Mouse (Mus musculus): ENCODE results near the gene Creb5.

Gene Creb5

DNA sequence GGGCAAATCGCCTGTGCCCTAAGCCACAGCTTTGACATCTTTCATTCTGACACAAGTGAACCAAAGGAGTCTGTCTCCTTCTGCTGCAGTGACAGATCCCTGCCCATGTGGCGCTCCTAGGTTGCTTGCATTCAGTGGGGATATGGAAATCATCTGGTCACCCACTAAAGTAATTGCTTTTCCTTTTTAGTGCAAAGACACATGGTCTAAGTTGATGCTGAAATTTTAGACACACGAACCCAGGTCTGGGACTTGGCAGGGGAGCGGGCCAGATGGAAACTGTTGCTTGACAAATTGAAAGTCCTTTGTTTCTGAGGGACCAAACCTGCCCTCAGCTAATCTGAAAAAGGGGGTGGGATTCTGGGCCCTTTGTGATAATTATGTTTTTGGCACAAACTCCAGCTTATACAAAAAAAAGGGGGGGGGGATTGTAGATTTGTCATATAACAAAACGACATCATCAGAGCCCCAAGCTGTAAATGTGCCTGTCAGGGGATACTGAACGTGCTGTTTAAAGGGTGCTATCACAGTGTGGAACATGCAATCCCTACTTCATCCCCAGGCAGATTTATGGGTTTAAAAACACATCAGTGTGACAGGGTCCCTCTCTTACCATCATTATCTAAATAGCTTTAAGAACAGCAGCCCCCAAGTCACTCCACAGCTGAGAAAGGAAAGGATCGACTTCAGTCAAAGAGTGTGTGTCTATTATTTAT, 401.9 kb downstream of the Creb5 start:
- no peak for DNase-seq (ENCODE audit: extremely low read depth, insufficient read length, low spot score)

DNA sequence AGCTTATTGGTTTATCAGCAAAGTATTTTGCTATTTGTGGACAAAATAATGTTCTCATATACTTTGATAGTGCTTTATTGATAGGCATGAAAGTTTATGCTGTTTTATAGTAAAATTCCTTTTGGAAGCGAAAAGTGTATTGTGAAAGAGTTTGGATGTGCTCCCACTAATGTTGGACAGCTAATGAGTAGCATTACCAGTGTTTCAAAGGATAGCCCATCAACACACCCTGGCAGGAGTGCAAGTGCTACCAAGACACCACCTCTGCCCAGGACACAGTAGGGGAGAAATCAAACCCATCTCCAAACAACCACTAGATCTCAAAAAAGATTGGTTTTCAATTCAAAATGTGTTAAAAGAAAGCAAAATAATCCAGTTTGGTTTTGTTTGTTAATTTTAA, 403.9 kb downstream of the Creb5 start:
- no peak for DNase-seq (ENCODE audit: extremely low read depth, insufficient read length, low spot score)

DNA sequence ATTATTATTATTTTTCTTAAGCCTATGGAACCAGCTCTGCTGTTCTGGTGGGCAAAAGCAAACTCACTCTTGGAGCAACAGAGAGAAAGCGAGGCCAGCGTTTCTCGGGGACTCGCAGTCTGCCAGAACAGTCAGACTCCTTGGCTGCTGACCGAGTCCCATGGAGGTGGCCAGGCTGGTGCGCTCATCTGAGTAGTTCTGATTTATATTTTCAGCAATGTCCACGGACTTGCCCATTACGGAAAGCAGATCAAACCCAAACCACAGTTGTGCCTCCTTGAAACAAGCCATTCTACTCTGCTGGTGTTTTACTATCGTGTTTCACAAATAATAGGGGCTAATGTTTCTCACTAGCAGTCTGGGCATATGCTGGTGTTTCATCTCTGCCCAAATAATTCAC, 408.1 kb downstream of the Creb5 start:
- DNase-seq (ENCODE audit: extremely low read depth, insufficient read length, low spot score): no peak

DNA sequence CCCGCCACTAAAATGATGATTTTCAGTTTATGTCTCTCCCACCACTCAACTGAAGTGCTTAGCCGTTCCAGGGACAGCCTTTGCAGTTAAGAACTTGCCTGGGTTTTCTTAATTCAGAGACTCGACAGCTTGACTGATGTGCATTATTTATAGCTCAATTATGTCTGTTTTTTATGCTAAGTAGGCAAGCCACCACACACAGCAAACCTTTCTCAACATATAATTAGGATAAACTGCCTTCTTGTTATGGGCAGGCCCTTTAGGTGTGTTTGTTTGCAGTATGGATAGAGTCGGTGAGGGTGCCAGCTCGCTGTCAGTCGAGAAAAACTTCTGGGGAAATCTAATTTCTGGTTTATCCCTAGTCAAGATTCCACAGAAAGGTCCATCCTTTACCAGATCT, 409.4 kb downstream of the Creb5 start:
- no peak for DNase-seq (ENCODE audit: extremely low read depth, insufficient read length, low spot score)

DNA sequence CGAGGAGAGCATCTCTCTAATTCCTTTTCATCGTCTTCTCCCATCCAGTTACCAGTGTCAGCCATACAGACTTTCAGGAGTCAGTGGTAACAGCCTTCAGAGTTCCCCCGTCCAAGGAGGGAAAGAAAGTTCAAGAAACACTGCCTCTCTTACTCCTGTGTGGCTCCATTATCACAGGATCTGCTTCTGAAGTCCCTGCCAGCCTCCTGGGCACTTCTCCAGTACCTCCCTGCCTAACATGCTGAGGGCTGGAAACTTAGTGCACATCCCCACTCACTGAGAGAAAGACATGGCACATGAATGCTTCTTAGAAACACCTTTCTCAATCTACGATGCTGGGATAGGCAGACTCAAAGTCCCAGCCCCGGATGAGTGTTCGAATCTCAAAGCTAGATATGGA, 409.9 kb downstream of the Creb5 start:
- no peak for DNase-seq (ENCODE audit: extremely low read depth, insufficient read length, low spot score)

DNA sequence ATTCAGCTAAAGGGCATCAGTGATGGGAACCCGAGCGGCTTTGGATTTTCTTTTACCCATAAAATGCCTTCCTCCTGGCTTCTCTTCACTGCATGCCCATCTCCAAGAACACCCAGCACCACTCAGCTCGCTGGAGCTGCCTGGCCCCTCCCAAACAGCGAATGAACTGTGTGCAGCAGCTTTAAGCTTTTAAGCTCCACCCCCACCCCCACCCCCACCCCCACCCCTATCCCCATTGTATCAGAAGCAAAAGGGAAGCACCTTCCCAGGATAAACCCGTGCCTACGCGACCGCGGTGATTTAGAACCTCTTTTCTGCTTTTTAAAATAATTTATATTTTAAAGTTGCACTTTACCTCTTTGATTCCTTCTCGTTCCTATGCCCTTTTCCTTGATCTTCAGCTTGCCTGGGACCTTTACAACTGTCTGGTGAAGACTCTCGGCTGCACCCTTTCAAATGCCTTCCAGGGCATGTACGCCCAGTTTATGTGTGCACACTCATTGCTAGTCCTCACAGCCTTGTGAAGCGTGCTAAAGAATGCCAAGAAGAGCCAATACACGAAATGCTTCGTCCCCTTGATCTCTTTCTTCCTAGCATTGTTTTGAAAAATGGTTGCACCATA, 411.2 kb downstream of the Creb5 start:
- DNase-seq (ENCODE audit: extremely low read depth, insufficient read length, low spot score): no peak

DNA sequence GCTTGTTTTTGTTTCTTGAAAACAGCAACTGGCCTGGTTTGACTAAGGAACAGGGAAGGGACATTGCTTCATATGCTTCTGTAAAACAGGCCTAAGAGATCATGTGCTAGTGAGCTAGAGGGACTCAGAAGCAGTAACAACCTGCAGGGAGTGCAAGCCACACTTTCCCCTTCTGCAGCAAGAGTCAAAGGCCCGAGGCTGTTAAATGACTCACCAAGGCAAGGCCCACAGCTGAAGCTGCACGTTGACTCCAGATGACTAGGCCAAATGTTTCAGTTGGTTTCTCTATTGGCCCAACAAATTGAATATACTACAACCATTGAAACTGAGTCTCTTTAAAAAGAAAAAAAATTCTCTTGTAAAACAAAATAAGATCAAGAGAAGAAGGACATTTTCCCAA, 417.4 kb downstream of the Creb5 start:
- DNase-seq (ENCODE audit: extremely low read depth, insufficient read length, low spot score): peak; percentile 45

DNA sequence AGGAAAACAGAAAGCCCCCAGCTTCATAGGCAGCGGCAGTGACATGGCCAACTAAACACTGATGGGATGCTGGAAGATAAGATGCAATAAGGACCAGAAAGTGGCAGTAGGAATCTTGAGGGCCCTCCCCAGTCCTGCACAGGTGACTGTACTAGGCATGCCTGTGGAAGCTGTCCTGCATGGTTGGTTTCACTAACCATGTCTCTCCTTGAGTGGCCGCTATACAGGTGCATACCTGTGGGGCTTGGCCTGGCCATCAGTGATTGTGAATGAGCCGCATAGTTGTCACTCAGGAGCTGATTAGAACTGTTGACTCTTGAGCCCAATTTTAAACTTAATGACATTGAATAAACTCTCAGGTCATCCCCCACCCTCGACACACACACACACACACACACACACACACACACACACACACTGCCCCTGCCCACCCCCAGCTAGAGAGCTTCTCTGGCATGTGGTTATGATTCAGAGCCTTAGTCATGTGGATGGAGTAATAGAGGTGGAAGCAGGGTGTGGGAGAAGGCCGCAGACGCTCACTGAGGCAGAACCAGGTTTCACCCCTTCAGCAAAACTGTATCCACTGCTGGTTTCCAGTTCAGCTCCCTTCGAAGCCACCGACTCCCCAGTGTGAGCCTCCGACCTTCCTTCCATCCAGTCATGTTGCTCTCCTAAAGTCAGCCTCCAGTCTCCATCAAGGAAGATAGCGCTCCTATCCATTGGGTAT, 419.7 kb downstream of the Creb5 start:
- DNase-seq (ENCODE audit: extremely low read depth, insufficient read length, low spot score): peak; percentile 59

DNA sequence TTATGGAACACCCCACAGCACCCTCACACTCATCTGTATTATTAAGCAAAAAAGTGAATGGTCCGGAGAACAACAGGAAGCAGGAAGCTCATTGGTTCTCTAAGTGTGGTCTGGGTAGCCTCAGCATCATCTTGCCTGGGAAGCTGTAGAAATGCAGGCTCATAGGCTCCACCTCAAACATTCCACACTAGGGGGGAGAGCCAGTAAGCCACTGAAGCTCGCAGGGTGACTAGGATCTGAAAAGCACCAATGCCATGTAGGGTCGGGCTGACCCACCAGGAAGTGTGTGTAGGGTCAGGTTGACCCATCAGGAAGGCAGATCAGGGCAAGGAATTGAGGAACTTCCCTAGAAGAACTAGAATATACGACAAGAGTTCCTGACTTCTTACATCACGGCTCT, 420.7 kb downstream of the Creb5 start:
- no peak for DNase-seq (ENCODE audit: extremely low read depth, insufficient read length, low spot score)

DNA sequence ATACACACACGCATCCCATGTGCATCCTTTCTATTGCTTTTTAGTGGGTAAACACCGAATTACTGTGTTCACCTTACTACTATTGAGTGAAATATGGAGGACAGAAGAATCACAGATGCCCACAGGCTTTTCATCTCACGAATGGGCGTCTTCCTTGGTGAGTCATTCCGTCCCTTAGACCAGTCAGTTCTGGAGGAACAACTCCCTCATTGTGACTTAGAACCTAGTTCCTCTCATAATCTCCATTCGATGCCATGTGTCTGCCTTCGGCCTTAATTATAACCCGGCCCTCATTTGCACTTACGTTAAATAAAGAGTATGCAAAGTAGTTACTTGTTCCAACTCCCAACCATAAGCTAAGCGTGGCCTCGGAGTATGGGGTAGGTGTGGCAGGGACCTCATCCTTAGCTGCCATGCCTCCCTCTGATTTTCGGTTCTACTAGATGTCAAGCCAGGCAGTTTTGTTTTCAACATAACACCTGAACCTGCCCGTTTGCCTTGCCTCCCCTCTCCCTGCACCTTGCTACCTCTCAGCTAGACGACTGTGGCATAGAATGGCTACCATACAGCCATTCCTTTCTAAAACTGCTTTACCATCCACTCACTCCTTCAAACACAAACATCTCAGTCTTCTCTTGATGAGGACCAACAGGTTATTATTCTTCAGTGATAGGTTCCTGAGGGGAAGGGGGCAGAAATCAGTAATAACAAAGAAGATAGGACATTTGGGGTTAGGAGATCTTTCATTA, 422.8 kb downstream of the Creb5 start:
- no peak for DNase-seq (ENCODE audit: extremely low read depth, insufficient read length, low spot score)

DNA sequence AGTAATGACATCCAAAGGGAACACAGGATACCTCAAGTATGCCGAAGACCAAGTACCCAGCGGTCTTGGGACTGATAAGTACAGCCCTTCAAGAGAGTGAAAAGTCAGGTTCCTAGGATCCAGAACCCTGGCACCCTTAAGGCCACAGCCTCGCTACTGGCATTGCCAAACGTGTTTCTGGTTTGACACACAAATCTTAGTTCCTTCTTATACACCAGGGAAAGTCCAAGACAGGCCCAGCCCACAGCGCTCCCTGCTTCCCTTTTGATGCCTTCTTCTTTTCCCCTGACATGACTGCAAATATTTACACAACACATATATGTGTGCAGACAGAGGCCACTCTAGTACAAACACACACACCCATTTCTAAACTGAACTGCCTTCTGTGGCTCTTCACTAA, 423.5 kb downstream of the Creb5 start:
- DNase-seq (ENCODE audit: extremely low read depth, insufficient read length, low spot score): no peak

DNA sequence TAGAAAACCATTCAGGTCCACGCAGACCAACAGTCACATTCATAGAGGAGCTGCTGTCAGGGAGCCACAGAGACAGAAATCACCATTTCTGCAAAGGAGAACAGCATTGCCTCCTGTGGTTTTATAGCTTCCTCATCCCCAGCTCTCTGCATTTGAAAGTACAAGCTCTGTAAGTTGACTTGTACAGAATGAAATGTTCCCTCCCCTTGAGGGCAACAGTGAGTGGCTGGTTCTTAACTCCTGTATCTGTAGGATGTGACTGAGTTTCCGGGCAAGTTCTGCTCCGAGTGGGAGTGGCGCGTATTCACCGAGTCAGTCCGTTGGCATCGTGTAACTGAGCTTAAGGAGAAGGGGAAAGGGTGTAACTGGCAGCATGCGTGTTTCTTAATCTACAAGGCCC, 426.1 kb downstream of the Creb5 start:
- no peak for DNase-seq (ENCODE audit: extremely low read depth, insufficient read length, low spot score)

DNA sequence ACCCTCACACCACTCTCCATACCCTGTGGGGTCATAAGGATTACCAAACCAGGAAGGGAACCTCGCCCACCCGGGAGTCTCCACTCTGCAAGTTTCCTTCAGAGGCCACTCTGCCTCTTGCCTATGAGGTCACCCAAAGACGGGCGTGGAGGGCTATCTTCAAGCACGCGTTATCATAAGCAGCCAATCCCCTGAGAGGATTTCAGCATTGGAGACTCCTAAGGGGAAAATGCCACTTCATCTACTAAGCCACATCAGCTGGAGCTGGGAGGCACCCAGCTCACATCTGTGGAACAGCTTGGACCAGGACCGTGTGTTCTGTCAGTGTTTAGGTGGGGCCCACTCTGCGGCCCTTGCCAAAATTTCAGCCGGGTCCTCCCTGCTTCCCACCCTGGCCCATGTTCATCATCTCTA, 427.8 kb downstream of the Creb5 start:
- DNase-seq (ENCODE audit: extremely low read depth, insufficient read length, low spot score): no peak

DNA sequence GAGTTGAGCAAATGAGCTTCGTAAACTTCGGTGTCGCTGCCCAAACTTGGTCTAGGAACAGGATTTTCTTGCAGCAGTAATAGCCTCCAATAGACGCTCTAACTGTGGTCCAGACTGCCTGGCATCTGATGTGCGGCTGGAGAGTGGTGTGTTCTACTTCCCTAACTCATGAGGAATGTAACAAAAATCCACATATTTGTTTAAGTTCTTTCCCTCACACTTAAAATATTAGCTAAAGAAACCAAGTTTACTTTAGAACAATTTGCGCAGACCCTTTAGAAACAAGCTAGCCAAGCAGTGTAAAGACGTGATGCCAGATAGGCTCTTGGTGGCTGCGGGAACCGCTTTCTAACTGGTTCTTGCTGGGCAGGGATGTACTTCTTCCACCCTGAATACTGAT, 428.9 kb downstream of the Creb5 start:
- no peak for DNase-seq (ENCODE audit: extremely low read depth, insufficient read length, low spot score)

DNA sequence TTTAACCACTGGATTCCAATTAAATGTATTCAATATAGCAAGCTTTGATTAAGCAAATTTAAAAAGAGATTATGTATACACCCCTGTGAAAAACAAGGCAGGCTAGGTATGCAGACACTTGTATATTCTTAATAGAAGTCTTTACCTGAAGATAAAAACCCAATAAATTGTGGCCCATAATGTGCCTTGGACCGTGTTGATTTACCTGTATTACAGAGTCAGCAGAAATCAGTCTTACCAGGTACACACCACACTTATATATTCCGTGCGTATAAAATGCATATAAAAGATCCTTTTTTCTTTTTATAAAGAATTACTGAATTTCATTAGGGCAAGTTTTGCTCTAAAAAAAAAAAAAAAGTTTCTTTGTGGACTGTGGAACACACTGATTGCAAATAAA, 432.9 kb downstream of the Creb5 start:
- DNase-seq (ENCODE audit: extremely low read depth, insufficient read length, low spot score): no peak

DNA sequence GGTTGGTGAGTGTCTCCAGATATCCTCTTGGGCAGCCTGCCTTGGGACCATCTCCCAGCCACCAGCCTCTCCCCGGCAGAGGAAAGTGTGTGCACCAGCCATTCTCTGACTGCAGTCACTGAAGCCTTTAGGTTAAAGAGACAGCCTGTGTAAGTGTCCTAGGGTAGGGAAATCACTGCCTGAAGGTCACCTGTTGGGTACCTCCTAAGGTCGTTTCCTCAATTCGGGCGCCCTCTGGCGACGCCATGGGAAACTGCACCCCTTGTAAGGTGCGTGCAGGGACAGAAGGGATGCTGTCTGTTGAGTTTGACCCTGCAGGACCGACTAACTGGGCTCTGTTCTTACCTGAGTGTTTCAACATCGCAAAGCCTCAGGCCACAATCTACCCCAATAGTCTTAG, 434.5 kb downstream of the Creb5 start:
- peak; percentile 15 for DNase-seq (ENCODE audit: extremely low read depth, insufficient read length, low spot score)

DNA sequence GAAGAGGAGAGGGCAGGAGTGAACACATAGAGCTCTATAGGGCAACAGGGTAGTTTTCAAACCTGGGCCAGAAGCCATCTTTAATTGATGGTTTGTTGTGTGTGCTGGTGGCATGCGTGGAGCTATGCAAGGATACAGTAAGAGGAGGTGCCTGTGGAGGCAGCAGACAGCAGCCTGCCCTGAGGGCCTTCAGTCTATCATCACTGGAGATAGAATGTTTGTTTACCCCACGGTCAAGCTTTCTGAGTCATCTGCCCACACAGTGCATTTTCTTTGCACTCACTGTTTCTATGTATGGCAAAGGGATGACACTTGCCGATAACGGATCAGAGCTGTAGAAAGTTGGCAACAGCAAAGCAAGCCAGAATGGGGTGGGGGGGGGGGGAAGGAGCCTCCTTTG, 435.6 kb downstream of the Creb5 start:
- peak; percentile 18 for DNase-seq (ENCODE audit: extremely low read depth, insufficient read length, low spot score)

DNA sequence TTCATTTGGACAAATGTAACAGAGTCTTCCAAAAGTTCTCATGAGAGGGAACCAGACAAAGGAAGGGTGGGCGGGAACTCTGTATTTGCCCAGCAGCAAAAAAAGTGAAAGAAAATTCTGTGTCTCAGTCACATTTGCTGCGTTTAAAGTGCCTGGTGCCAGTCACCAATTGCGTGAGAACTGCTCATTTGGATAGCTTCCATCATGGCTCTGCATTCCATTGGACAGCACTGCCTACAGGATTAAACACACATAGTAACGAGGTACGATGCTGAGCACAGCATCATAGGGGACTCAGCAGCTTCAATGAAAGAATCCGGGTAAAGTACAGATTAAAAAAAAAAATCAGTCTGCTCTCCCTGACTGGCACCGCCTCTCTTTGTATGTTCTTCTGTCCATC, 443.4 kb downstream of the Creb5 start:
- DNase-seq (ENCODE audit: extremely low read depth, insufficient read length, low spot score): no peak

DNA sequence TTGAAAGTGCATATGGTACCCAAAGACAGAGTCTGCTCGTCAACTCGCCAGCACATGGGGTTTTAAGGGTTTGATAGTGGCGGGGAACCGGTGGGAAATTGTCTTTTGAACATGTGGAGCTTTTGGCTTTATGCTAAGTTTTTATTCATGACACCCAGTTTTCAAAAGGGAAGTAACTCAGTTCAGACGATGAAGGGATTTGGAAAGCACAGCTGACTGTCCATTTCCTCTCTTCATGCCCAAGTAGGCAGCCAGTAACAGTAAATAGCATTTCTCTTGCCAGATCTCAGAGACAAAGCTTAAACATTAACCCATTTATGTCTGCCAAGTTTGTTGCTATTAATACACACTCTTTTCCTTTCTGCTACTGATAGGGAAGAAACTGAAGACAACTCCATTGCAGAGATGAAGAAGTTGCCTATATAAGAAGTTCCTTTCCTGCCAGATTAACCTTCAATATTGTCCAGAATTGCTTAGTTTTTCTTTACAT, 444.0 kb downstream of the Creb5 start:
- DNase-seq (ENCODE audit: extremely low read depth, insufficient read length, low spot score): no peak

DNA sequence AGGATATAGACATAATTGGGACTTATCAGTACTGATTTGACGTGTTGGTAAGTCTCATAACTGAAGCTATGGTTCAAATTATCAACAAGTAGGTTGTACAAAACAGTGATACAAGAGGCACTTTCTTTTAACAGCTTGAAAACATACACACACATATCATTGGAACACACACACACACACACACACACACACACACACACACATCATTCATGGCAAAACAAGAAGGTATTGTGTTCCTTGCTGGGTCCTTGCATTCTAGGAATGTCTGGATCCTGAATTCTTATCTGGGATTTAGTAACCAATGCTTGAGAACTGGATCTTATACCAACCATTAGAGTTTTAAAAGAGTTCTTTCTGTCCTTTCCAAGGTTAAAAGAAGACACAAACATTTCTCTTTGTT, 446.5 kb downstream of the Creb5 start:
- no peak for DNase-seq (ENCODE audit: extremely low read depth, insufficient read length, low spot score)

DNA sequence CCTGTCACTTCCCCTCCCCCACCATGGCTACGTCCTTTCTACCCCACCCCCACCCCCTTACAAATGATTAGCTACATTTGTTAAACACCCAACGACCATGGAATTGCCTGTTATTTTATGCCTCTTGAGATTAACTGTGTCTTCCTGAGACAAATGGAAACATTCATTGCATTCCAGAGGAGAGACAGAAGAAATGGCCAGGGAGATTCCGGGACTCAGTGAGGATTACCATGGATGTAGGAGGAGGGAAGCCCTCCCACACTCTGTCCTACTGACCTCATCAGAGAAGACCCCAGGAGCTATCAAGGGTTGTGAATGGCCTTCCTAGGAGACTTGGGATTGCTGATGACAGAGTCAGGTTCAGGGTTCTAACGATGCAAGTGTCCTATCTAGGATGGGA, 446.9 kb downstream of the Creb5 start:
- DNase-seq (ENCODE audit: extremely low read depth, insufficient read length, low spot score): no peak

All from 3134 (cell line).